Mouse (Mus musculus) E14TG2a.4 (cell line): ENCODE measurements at regions not wholly inside any gene's neighbourhood (a gene's known extent, or its start where the extent isn't known, plus 50 kb on each side); places are given as distances from the start of the nearest gene placed in this dataset.

Source experiments
- CTCF ChIP-seq: conservative IDR thresholded peaks from 2 replicates; pipeline ENCODE4 v1.5.1; 2014; ENCODE audit warnings: low read length
- NANOG ChIP-seq: IDR thresholded peaks from 2 replicates; pipeline ENCODE4 v1.6.1; 2014; ENCODE audit warnings: borderline replicate concordance, low read length, mixed read lengths
- POU5F1 ChIP-seq: IDR thresholded peaks from 2 replicates; pipeline ENCODE4 v1.6.1; 2014; ENCODE audit warnings: low read length, borderline replicate concordance

- TF ChIP-seq CTCF, result no peak
- no peak for TF ChIP-seq POU5F1
- TF ChIP-seq NANOG, result no peak
Observed at GRCm38 (mm10) chr11:31732342-31732741, 60.7 kb upstream of the Bod1 start.
